Mouse (Mus musculus) hindbrain, embryonic 16.5 days (tissue): ENCODE data around the gene D630023F18Rik. TPM values are rescaled to one million over a fixed set of nuclear protein-coding genes. Genes with fewer than 3 reads are reported as not detected.

Experiments
- ATAC-seq: fragments of 200-750 bp; cut with Nextera tagmentation; 2 replicates; pipeline ENCODE4 v1.8.0; 2017; ENCODE audit warnings: moderate TSS enrichment, moderate library complexity
- H3K27ac ChIP-seq: fragments of 300-500 bp; sonication (generic); 2 replicates; pipeline ENCODE4 v1.5.1; 2014; ENCODE audit warnings: low read depth, mild to moderate bottlenecking, control low read depth, low read length, moderate library complexity
- H3K27me3 ChIP-seq: fragments of 300-500 bp; sonication (generic); replicated peaks from 2 replicates; pipeline ENCODE4 v1.6.1; 2014; ENCODE audit warnings: low read length; ENCODE audit not compliant: control insufficient read depth, insufficient read depth
- H3K36me3 ChIP-seq: fragments of 300-500 bp; sonication (generic); 2 replicates; pipeline ENCODE4 v1.6.1; 2014; ENCODE audit warnings: mild to moderate bottlenecking, low read length, moderate library complexity, mixed read lengths; ENCODE audit not compliant: control insufficient read depth, insufficient read depth
- H3K4me1 ChIP-seq: fragments of 300-500 bp; sonication (generic); 2 replicates; pipeline ENCODE4 v1.6.1; 2014; ENCODE audit warnings: low read depth, low read length; ENCODE audit not compliant: control insufficient read depth, insufficient read depth
- H3K4me2 ChIP-seq: fragments of 300-500 bp; sonication (generic); 2 replicates; pipeline ENCODE4 v1.6.1; 2014; ENCODE audit warnings: mild to moderate bottlenecking, low read length, control low read depth, moderate library complexity
- H3K4me3 ChIP-seq: fragments of 300-500 bp; sonication (generic); 2 replicates; pipeline ENCODE4 v1.5.1; 2014; ENCODE audit warnings: mild to moderate bottlenecking, low read length, control low read depth, moderate library complexity
- H3K9ac ChIP-seq: fragments of 300-500 bp; sonication (generic); 2 replicates; pipeline ENCODE4 v1.6.1; 2014; ENCODE audit warnings: low read depth, mild to moderate bottlenecking, control low read depth, low read length, moderate library complexity
- H3K9me3 ChIP-seq: fragments of 300-500 bp; sonication (generic); 2 replicates; pipeline ENCODE4 v1.6.1; 2014; ENCODE audit warnings: mild to moderate bottlenecking, low read length, moderate library complexity; ENCODE audit not compliant: control insufficient read depth
- WGBS: fragments of 180-500 bp; shearing (Covaris S2); extraction: QIAGEN DNeasy Blood & Tissue Kit; methylation state at CpG from one replicate; pipeline ENCODE4 v1.1.7; 2014; 5-methylcytosine and 5-hydroxymethylcytosine counted together
- polyA plus RNA-seq: library from polyadenylated mRNA; unstranded; fragments of >200 nt; fragmentation: Nextera tagmentation; extraction: Ambion mirVana; gene quantifications from 2 replicates; pipeline ENCODE4 v1.2.1, GENCODE M21; 2015

D630023F18Rik gene
- polyA plus RNA-seq, 1 experiment from 2014 or later, result 4.0 TPM

DNA sequence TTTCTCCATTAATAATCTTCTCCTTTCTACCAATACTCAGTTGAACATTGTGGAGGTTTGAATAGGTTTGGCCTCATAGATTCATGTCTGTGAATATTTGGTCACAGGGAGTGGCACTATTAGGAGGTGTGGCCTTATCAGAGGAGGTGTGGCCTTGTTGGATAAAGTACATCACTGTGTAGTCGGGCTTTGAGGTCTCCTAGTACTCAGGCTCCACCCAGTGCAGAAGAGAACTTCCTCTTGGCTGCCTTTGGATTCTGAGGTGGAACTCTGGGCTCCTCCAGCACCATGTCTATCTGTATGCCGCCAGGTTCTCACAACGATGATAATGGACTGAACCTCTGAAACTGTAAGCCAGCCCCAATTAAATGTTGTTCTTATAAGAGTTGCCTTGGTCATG lies 26.1 kb downstream of the D630023F18Rik start:
- ATAC-seq, result no peak
- Histone ChIP-seq H3K4me3 (no peak overlapping the region), H3K27ac (no peak overlapping the region), H3K4me2 (no peak overlapping the region), H3K27me3 (no peaks in the 10 kb centered on the region), H3K4me1 (no peaks in the 10 kb centered on the region), H3K36me3 (no peaks in the 10 kb centered on the region), H3K9ac (no peak overlapping the region), H3K9me3 (no peaks in the 10 kb centered on the region)
- 86% methylated on average over 3 of the region's 3 CpGs for WGBS

DNA sequence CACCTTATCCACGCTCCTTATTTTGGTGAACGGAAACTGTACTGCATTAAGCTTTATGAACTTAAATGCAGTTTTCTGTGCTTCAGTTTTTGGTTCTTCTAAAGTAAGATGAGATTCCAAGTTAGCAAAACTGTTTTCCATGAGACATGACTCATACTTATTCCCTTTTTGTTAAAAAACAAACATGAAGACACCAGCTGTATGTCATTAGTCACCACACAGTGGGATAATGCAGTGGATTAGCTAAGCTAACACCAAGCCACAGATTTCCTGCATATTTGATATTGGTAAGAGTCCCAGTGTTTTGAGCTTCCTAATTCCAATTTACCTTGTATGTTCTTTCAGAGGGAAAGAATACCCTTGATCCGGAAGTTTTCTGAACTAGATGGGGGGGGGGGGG lies 31.4 kb downstream of the D630023F18Rik start:
- Histone ChIP-seq H3K4me2 (no peak overlapping the region), H3K4me1 (no peaks in the 10 kb centered on the region), H3K27ac (no peak overlapping the region), H3K27me3 (no peaks in the 10 kb centered on the region), H3K4me3 (no peak overlapping the region), H3K9me3 (no peaks in the 10 kb centered on the region), H3K9ac (no peak overlapping the region), H3K36me3 (no peaks in the 10 kb centered on the region)
- no peak for ATAC-seq
- WGBS, result 96% methylated on average over 3 of the region's 3 CpGs

DNA sequence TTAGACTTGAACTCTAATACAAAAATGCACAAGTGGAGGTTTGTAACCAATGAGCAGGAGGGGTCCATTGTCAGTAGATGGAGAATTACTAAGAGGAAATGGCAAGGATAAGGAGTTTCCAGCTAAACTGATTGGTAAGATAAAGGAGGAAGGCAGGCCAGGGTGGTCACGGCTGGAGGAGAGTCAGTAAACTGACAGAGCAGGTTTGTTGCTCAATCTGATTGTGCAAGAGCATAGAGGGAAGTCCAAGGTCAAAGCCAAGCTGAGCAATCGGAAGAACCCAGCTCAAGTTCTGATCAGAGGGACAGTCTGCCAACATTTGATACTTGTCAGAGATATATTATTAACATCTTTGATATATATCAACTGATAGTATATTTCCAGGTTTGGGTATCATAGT lies 32.6 kb downstream of the D630023F18Rik start:
- ATAC-seq, result no peak
- WGBS, result 77% methylated on average over 2 of the region's 2 CpGs
- H3K4me1 ChIP-seq, result no peaks in the 10 kb centered on the region

DNA sequence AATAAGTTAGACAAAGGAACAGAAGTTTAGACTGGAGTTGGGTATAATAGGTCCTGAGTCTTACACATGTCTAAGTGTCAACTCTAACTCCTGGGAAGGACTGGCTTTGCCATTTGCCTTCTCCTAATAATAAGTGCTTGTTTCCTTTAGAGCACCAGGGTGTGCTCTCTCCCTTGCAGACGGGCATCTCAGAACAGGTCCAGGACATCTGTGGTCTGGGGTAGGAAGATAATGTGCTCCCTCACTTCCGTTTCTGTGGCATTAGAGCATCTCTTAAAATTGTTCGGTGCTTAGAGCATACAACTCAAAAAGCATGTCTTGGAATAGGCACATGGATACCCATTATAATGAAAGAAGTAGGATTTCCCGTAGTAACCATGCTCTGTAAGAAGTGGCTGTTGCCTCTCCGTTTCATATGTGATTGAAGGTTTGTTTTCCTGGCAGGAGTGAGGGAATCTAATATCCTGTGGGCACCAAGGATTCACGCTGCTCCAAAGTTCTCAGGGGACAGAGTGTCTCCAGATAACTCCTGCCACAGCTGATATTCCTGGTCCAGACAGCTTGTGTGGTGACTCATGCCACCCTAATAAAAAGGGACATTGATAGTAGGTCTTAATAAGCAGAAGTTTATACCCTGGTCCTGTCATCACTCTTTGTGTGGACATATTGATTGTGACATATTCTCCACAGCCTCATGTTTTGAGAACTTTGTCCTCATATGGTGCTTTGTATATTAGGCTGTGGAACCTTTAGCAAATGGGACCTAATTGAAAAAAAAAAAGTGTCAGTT lies 34.3 kb downstream of the D630023F18Rik start:
- no peak for ATAC-seq
- Histone ChIP-seq H3K4me2 (no peak overlapping the region), H3K27me3 (no peaks in the 10 kb centered on the region), H3K4me1 (no peaks in the 10 kb centered on the region), H3K4me3 (no peak overlapping the region), H3K27ac (no peak overlapping the region), H3K9ac (no peak overlapping the region), H3K36me3 (no peaks in the 10 kb centered on the region), H3K9me3 (no peaks in the 10 kb centered on the region)
- WGBS, result 81% methylated on average over 6 of the region's 6 CpGs

More for the DNA sequence above, 32.6 kb downstream of the D630023F18Rik start:
- Histone ChIP-seq H3K4me3 (no peak overlapping the region), H3K36me3 (no peaks in the 10 kb centered on the region), H3K27ac (no peak overlapping the region), H3K4me2 (no peak overlapping the region), H3K9me3 (no peaks in the 10 kb centered on the region), H3K27me3 (no peaks in the 10 kb centered on the region), H3K9ac (no peak overlapping the region)

DNA sequence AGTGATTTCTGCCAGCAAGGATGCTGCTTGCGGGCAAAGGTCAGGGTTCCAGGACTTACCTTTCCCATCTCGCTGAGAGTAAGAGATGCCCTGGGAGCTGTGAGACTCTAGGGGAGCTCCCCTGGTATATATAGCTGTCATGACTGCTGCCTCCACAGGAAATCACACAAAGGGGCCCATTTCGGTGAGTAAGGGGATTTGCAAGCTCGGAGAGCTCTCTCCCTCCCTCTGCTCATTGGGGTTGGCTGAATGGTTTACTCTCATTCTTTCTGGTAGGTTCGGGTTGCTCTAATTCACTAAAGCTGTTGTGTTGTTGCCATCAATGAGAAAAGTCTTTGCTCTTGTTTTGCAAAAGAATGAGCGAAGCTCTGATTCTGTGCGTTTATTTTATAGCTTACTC lies 40.8 kb downstream of the D630023F18Rik start, which contains the start of gene Crygb:
Crygb (minus strand) TSS at position 101 of the 400 bp plus-strand sequence.
- WGBS, result 38% methylated on average over 7 of the region's 7 CpGs
- H3K4me2 ChIP-seq, result no peak within 1 kb of the TSS; the same call in 1 of the 2 replicates
- no peak within 1 kb of the TSS for H3K4me3 ChIP-seq

DNA sequence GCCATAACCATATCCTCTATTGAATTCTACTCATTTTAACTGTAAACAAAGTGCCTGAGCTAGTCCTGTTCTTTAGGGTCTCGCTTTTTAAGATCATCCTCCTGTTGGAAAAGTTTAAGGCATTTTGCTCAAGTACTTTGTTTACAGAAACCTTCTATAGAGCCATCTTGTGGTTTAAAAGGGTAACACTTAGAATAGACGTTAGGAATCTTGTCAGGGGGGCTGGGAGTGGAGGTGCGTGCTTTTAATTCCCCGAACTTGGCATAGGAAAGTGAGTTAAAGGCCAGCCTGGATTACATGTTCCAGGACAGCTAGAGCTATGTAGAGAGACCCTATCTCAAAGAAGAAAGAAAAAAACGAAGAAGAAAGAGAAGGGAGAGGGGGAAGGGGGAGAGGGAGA lies 47.4 kb downstream of the D630023F18Rik start:
- Histone ChIP-seq H3K4me2 (no peak overlapping the region), H3K27me3 (no peaks in the 10 kb centered on the region)
- no peak for ATAC-seq

More for the DNA sequence above, 40.8 kb downstream of the D630023F18Rik start, which contains the start of gene Crygb:
- H3K4me1 ChIP-seq, result no peaks in the 10 kb centered on the region
- no peak for ATAC-seq
- no peaks in the 10 kb centered on the region for H3K36me3 ChIP-seq
- no peaks in the 10 kb centered on the region for H3K9me3 ChIP-seq
- no peak within 1 kb of the TSS for H3K9ac ChIP-seq
- no peak within 1 kb of the TSS for H3K27ac ChIP-seq
- H3K27me3 ChIP-seq, result no peaks in the 10 kb centered on the region

DNA sequence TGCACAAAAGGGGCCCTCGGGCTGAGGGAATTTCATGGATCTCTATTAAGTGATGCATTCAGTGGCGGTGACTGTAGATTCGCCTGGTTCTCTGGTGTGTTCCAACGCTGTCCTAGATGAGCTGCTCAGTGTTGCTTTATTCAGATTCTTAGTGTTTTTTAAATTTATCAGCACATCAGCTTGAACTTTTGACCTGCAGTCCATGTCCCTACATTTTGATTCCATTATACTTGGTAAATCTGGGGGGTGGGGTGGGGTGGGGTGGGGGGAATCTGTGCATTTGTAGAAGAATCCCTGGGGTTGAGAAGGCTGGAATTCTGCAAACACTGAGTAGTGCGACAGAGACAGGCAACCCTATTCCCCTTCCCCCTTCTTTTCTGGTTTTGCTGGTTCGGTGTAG lies 49.4 kb downstream of the D630023F18Rik start, which contains the start of gene Crygc:
Crygc (minus strand) TSS at position 101 of the 400 bp plus-strand sequence.
- no peak within 1 kb of the TSS for H3K4me2 ChIP-seq
- H3K9me3 ChIP-seq, result no peaks in the 10 kb centered on the region
- no peaks in the 10 kb centered on the region for H3K27me3 ChIP-seq
- no peaks in the 10 kb centered on the region for H3K4me1 ChIP-seq
- ATAC-seq, result no peak
- no peaks in the 10 kb centered on the region for H3K36me3 ChIP-seq
- WGBS, result 59% methylated on average over 6 of the region's 6 CpGs
- no peak within 1 kb of the TSS for H3K9ac ChIP-seq
- no peak within 1 kb of the TSS for H3K27ac ChIP-seq
- no peak within 1 kb of the TSS for H3K4me3 ChIP-seq

More for the DNA sequence above, 47.4 kb downstream of the D630023F18Rik start:
- H3K36me3 ChIP-seq, result no peaks in the 10 kb centered on the region
- WGBS, result 25% methylated on average over 5 of the region's 5 CpGs
- H3K9me3 ChIP-seq, result no peaks in the 10 kb centered on the region
- no peaks in the 10 kb centered on the region for H3K4me1 ChIP-seq
- no peak overlapping the region for H3K9ac ChIP-seq
- H3K27ac ChIP-seq, result no peak overlapping the region
- H3K4me3 ChIP-seq, result no peak overlapping the region

DNA sequence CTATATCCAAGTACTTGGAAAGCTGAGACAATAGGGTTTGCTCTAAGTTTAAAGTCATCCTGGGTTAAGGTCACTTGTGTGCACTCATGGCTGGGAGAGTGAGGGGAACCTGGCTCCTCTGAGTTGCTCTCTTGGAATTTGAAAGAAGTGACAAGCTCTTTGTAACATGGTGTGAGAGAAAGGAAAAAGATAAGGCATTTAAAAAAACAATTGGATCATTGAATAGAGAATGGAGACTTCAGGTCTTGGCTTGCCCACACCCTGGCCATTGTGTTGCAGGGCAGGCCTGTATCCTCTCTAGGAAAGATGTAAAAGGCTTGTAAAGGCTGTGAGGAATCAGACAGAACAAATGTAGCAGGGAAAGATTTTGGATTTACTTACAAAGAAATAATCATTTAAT lies 55.2 kb downstream of the D630023F18Rik start:
- Histone ChIP-seq H3K27me3 (no peaks in the 10 kb centered on the region), H3K4me2 (no peak overlapping the region), H3K9me3 (no peaks in the 10 kb centered on the region), H3K27ac (no peak overlapping the region), H3K4me3 (no peak overlapping the region), H3K36me3 (no peaks in the 10 kb centered on the region), H3K4me1 (no peaks in the 10 kb centered on the region), H3K9ac (no peak overlapping the region)
- no peak for ATAC-seq

DNA sequence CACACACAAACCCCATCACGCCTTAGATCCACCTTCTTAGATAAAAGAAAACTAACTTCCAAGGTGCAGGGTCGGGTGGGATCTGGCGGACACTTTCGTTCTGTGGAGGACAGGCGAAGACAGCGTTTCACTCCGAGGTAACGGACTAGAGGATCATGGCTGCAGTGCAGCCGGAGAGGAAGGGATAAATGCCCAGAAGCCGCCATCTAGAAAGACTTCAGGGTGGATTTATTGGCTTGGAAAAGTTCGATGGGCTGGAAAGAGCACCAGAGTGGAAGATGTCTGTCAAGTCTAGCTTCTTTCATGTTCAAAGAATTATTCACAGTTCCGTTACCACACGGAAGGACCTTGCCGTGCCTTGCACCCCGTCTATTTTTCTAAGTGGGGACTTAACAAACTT lies 58.8 kb downstream of the D630023F18Rik start:
- Histone ChIP-seq H3K27me3 (no peaks in the 10 kb centered on the region), H3K9ac (no peak overlapping the region), H3K4me2 (no peak overlapping the region), H3K27ac (no peak overlapping the region), H3K9me3 (no peaks in the 10 kb centered on the region), H3K36me3 (no peaks in the 10 kb centered on the region), H3K4me3 (no peak overlapping the region), H3K4me1 (no peaks in the 10 kb centered on the region)
- WGBS, result 80% methylated on average over 15 of the region's 15 CpGs
- ATAC-seq, result no peak
